Mouse (Mus musculus) kidney, adult 8-10 months (tissue): ENCODE results near the gene Chmp5.
"Not testable (repeated sequence)": the region's sequence is repeated elsewhere in the genome, so short reads cannot be mapped to it uniquely, and the experiment has no call there.

Source experiments
- DNase-seq, 2 experiments: peaks; one replicate each; pipeline ENCODE4 v3.0.0; 2022

The Chmp5 gene

DNA sequence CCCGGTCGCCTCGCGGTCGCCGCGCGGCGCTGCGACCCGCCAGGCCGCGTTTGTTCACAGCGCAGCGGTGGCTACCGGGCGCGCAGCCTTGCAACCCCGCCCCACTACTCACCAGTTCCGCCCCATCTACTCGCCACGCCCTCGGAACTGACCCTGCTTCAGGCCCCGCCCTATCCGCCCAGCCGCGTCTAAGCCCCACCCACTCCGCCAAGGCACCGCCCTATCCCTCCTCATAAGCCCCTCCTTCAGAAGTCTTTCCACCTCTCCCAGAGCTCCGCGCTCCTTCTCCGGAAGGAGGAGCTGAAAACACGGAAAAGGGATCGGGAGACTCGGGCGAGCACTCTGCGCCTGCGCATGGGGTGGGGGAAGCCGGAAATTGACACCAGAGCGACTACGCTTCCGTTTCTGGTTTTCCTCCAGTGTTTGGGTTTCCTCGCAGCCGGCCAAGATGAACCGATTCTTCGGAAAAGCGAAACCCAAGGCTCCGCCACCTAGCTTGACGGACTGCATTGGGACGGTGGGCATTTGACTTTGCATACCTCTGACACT, at the start of gene Chmp5, which contains the start of gene Bag1:
Gene Chmp5, plus strand, starts transcription at position 248 of the 549 bp plus-strand sequence.
Gene Bag1, minus strand, starts transcription at position 135 of the 549 bp plus-strand sequence.
- peak; percentile 99 to 100 for DNase-seq

- DNase-seq, result no peak
Measured at GRCm38 (mm10) chr4:40898476-40899044, 49.6 kb upstream of the Chmp5 start.

DNA sequence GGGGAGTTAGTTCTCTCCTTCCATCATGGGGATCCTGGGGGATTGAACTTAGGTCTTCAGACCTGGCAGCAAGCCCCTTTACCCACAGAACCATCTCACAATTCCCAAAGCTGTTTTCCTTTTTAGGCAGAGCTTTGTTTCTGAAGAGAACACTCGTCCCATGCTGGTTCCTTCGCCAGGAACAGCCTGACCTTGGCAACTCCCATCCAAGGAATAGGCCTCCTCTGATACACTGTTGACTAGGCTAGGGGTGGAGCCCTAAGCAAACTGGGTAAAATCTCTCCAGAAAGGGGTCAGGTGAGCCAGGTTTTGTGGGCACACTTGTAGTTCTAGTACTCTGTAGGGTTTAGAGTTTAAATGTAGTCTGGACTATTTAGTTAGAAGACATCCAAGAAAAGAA, 48.9 kb upstream of the Chmp5 start:
- no peak for DNase-seq

DNA sequence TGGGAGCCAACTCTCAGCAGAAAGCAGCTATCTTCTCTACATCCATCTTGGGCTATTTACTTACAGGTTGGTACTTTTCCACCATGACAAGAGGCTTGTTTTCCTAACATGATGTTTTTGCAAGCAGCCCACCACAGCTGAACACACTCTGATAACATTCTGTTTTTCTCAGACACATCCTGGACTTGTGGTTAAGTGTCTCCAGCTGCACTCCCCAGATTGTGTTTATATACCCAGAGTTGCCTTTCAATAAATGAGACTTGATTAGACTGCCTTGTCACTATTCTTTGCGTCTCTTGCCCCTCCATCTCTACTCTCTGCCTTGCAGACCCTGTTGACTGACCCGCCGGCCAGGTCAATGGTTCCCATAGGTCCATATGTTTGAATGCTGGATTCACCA, 48.1 kb upstream of the Chmp5 start:
- DNase-seq, result no peak

DNA sequence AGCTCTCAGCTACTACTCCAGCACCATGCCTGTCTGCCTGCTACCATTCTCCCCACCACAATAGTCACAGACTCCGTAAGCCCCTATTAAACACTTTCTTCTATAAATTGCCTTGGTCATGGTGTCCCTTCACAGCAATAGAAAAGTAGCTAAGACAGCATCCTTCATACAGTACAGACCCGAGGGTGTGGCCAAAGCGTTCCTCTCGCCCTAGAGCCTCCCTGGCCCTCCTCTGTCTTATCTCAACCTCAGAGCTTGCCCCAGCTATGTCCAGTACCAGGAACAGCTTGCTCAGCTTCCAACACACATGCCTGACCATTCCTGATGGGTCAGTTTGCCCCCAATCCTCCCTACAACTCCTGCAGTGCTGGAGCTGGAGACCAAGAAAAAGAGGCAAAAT, 47.6 kb upstream of the Chmp5 start:
- DNase-seq, result no peak

GRCm38 (mm10) chr4:40906298-40906697, 41.9 kb upstream of the Chmp5 start:
- no peak for DNase-seq

- DNase-seq, result peak; percentile 76 to 82
Measured at GRCm38 (mm10) chr4:40908261-40908969, 39.8 kb upstream of the Chmp5 start.

GRCm38 (mm10) chr4:40914287-40914867, 33.8 kb upstream of the Chmp5 start:
- DNase-seq, result no peak

GRCm38 (mm10) chr4:40915947-40916346, 32.3 kb upstream of the Chmp5 start:
- DNase-seq, result peak in 1 of 2 experiments; percentile 26

DNA sequence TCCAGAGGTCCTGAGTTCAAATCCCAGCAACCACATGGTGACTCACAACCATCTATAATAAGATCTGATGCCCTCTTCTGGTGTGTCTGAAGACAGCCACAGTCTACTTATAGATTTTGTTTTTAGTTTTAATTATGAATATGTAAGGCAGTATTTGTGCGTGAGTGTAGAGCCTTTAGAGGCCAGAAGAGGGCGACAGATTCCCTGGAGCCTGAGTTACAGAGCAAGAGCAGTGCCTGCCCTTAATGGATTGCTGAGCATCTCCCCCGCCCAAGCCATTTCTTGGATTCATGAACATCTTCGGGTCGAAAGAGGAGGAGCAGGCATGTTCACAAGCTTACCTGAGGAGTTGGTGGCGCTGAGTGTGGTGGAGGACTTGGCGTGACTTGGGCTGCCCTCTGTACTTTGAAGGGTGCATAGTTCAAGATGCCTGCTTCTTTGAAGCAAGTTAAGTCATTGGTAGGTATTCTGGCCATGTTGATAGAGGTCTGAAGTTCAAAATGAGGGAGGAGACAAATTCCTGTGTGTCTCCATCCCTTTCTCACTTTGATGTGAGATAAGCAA, 31.5 kb upstream of the Chmp5 start:
- DNase-seq, result peak in 1 of 2 experiments; percentile 68

GRCm38 (mm10) chr4:40919785-40920184, 28.4 kb upstream of the Chmp5 start, which contains the start of gene Spink4:
TSS of gene Spink4 (plus strand) at chr4:40920052.
- DNase-seq, result peak in 1 of 2 experiments; percentile 27

GRCm38 (mm10) chr4:40920576-40920975, 27.6 kb upstream of the Chmp5 start:
- no peak for DNase-seq

DNA sequence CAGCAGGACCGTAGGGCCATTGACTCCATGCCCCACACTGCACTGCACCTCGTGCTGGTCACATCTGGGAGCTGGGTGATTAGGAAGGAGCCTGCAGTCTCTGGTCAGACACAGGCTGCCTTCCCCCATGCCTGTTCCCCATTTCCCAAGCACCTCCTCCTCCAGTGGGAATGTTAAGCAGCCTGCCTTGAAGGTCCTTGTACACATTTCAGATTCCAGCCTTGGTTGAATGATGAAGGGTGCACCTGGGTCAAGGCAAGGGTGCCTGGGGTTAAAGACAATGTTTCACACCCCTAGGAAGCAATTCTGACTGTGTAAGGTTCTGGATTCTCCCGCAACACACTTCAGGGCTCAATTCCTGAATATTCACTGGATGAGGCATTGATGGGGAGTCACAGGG, 26.9 kb upstream of the Chmp5 start:
- no peak for DNase-seq

DNA sequence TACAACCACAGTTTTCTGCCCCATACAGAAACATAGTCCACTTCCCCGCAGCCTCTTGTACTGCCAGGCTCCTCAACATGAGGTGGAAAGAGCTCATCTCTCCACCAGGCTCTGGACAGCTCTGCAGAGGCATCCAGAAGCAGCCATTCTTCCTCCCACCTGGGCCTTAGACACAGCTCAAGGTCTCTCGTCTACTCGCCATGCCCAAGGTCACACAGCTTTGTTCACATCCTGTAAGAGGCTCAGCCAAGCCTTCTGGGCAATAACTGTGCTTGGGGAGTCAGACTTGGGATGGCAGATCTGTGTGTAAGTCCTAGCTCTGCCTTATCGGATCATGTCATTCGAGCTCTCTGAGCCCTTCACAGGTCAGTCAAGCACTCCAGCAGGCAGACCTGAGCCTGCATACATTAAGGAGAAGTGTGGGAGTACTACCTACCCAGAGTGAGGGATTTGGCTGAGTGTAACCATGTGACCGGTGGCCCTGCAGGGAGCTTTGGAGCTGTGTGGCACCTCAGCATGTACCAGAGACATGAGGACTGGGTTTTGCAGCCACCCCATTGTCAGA, 25.0 kb upstream of the Chmp5 start:
- peak; percentile 28 to 70 for DNase-seq

DNA sequence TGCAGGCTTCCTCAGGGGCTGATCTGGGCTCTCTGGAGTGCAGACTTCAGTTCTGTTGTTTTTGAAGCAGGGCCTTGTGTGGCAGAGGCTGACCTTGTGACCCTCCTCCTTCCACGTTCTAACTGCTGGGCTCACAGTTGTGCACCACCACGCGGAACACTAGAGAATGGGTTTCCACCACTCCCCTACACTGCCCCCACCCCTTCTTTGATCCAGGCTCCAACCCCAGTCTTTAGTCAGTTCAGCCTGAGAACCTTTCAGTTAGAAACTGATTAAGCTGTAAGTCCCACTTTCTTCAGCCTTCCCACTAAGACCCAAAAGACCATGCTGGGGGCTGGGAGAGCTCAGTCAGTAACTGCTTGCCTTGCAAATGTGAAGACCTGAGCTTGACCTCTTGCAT, 22.6 kb upstream of the Chmp5 start:
- no peak for DNase-seq

- DNase-seq, result peak in 1 of 2 experiments; percentile 24
Measured at GRCm38 (mm10) chr4:40929046-40929445, 19.2 kb upstream of the Chmp5 start.

GRCm38 (mm10) chr4:40933694-40934093, 14.5 kb upstream of the Chmp5 start:
- no peak for DNase-seq

DNA sequence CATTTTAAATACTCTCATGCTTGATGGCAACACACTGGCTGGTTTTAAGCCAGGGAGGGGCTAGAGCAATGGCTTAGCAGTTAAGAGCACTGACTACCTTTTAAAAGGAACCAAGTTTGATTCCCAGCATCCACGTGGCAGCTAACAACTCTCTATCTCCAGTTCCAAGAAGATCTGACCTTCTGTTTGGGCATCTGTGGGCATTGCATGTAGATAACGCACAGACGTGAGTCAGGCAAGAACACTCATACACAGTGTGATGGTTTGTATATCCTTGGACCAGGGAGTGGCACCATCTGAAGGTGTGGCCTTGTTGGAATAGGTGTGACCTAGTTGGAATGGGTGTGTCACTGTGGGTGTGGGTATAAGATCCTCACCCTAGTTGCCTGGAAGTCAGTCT, 13.8 kb upstream of the Chmp5 start:
- DNase-seq, result not testable (repeated sequence)

- DNase-seq, result peak in 1 of 2 experiments; percentile 14
Measured at GRCm38 (mm10) chr4:40936175-40936839, 11.9 kb upstream of the Chmp5 start.

GRCm38 (mm10) chr4:40938793-40939192, 9.4 kb upstream of the Chmp5 start:
- DNase-seq, result no peak

DNA sequence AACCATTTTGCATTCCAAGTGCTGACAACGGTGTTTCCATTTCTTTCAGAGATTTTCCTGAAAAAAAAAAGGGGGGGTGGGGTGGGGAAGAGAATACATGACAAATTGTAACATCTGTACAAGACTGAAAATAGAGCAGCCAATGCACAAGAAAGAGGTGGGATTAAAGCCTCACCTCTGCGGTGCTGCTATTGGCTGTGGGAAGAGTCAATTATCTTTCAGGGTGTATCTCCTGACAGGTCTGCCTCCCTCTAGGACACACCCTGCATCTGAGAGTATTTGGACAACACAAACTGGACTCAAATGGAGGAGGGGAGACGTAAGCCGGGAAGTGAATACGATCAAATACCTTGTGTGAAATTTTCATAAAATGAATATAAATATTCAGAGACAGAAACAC, 4.6 kb upstream of the Chmp5 start:
- DNase-seq, result no peak

GRCm38 (mm10) chr4:40946516-40947121, 1.6 kb upstream of the Chmp5 start:
- DNase-seq, result no peak
